Mouse (Mus musculus) urinary bladder, postnatal 4 days (tissue): ENCODE measurements around the gene Frs3.

Source experiments
- DNase-seq, 2 experiments: peaks; one replicate each; pipeline ENCODE4 v3.0.0; 2021 to 2022; ENCODE audit warnings: low spot score in 2 of 2

Gene Frs3

GRCm38 (mm10) chr17:47735553-47736100 lies 46.8 kb downstream of the Frs3 start:
- DNase-seq: no peak

- DNase-seq: peak; percentile 94 to 97
Measured at GRCm38 (mm10) chr17:47736856-47737255, 48.0 kb downstream of the Frs3 start, which contains the start of gene Tfeb. Gene Tfeb, plus strand, starts transcription at chr17:47737030.

GRCm38 (mm10) chr17:47737271-47738065 lies 48.6 kb downstream of the Frs3 start:
- peak; percentile 87 to 88 for DNase-seq

GRCm38 (mm10) chr17:47738066-47738878 lies 49.4 kb downstream of the Frs3 start:
- peak in 1 of 2 experiments; percentile 48 for DNase-seq

DNA sequence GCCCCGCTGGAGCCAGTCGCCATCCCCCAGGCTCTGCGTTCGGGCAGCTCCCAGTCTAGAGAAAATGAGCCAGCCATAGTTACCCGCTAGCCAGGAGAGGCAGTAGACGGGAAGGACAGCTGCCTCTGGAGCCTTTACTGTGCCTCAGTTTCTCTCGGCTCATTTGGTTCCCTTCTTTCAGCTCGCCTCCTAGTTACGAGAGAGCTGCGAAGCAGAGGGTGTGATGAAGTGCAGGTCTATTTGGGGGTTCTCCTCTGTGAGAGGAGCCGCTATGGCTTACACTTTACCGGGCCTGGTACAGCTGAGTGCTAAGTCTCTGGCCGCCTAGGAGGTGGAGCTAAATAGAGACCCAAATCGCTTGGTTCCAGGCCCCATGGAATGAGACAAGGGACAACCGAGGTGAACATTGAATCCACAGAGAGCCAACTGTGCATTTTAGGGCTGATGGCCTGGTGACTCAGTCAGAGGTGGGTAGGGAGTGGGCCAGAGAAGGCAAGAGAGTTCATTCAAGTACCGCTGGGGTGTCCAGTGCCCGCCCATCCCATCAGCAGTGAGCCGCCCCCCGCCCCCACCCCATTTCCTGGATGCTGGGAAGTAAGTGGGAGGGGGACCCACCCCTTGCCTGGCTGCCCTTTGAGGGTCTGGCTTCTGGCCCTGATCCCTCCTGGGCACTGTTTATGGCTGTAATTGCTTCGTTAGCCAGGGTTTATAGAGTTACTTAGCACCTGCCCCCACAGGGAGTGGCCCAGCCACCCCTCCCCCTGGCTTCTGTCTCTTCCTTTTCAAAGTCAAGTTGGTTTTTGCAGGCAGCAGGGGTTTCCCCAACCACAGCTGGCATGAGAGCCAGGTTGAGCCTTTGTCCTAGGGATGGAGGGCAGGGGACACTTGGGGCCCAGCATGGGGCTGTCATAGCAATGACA lies 50.3 kb downstream of the Frs3 start:
- no peak for DNase-seq

GRCm38 (mm10) chr17:47740186-47740585 lies 51.4 kb downstream of the Frs3 start:
- DNase-seq: no peak

GRCm38 (mm10) chr17:47742991-47743734 lies 54.3 kb downstream of the Frs3 start:
- DNase-seq: no peak

DNA sequence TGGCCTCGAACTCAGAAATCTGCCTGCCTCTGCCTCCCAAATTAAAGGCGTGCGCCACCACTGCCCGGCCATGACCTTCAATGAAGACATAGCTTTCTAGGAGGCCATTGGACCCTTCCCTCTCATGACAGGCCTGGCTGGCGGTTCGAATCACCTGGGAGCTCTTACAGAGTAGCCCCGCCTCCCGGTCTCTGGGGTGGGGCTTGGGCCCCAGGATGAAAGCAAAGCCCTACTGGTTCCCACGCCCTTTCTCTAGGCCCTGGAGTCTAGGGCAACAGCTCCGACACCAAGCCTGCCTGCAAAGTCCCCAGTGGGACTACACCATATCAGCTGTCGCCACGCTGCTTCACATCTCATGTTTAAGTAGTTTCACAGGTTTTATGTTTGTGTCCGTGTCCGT lies 55.3 kb downstream of the Frs3 start:
- no peak for DNase-seq

GRCm38 (mm10) chr17:47744746-47745368 lies 56.0 kb downstream of the Frs3 start:
- no peak for DNase-seq

DNA sequence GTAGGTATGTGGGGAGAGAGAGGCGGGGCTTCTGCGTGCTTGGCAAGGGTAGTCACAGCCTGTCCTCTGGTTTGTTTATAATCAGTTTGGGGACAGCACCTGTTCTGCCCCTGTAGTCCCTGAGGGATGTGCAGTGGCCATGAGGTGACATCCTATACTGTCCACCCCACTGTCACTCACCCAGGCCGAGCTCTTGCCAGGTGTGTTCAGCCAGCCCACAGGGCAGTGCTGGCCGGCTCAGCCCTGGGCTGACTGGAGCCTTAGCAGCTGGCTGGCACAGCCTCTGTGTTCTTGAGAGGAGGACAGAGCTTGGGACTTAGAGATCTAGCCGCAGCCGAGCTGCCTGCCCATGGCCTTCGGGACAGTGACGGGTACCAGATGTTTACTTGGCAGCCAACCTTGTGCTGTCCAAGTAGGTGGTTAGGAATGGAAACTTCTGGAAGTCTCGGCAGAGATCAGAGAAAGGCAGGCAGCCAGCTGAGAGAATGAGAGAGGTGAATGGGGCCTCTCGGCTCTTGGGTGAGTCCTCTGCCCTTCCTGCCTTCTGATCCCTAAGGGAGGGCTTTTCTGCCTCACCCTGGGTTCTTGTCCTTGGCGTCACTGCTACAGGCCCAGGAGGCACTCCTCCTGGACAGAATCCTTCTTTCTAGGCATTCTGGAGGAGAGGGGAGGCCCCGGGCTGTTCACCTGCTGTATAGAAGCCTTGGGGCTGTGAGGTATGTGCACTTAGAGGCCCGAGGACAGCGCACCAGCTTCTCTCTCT lies 60.1 kb downstream of the Frs3 start:
- DNase-seq: no peak

DNA sequence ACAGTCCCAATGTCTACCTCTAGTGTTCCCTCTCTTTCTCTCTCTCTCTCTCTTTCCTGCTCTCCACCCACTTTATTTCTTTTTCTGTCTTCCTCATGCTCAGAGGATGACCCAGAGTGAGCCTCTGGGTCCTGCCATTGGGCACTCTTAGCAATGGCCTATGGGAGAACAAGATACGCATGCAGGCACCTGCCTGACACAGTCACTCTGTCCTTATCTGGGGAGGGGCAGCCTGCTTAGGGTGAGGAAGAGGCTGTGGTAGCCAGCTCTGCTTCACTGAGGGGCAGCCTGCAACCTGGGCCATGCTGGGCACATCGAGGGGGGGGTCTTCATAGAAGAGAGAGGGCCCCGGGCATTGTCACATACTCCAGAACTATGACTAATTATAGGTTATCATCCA lies 60.8 kb downstream of the Frs3 start:
- DNase-seq: no peak

DNA sequence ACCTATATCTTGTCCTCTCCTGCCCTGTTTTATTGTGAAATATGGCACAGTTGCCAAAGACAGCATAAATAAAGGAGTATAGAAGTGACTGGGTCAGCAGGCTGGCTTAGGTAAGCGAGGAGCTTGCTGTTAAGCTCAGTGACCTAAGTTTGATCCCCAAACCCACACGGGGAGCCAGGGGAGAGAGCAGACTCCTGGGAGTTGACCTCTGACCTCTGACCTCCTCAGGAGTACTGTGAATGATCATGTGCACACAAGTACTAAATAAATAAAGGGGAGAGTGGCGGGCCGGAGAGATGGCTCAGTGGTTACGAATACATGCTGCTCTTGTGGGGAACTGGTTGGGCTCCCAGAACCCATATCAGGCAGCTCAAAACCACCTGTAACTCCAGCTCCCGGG lies 61.3 kb downstream of the Frs3 start:
- DNase-seq: no peak

- DNase-seq: no peak
Measured at GRCm38 (mm10) chr17:47751811-47752210, 63.0 kb downstream of the Frs3 start.

GRCm38 (mm10) chr17:47753130-47753775 lies 64.4 kb downstream of the Frs3 start:
- no peak for DNase-seq
